Mouse (Mus musculus) midbrain, embryonic 16.5 days (tissue): Measurements from ENCODE around the gene Antxrl. TPM values are rescaled to one million over a fixed set of nuclear protein-coding genes. Genes with fewer than 3 reads are reported as not detected.

ENCODE experiments used
- ATAC-seq: fragments of 200-750 bp; cut with Nextera tagmentation; 2 replicates; pipeline ENCODE4 v1.8.0; 2017; ENCODE audit warnings: moderate TSS enrichment
- H3K27ac ChIP-seq: fragments of 300-500 bp; sonication (generic); 2 replicates; pipeline ENCODE4 v1.5.1; 2014; ENCODE audit warnings: mild to moderate bottlenecking, low read length, mixed read lengths
- H3K27me3 ChIP-seq: fragments of 300-500 bp; sonication (generic); 2 replicates; pipeline ENCODE4 v1.6.1; 2014; ENCODE audit warnings: low read depth, low read length, mixed read lengths; ENCODE audit not compliant: control insufficient read depth, insufficient read depth
- H3K36me3 ChIP-seq: fragments of 300-500 bp; sonication (generic); 2 replicates; pipeline ENCODE4 v1.6.1; 2014; ENCODE audit warnings: mild to moderate bottlenecking, low read length, moderate library complexity, mixed read lengths; ENCODE audit not compliant: control insufficient read depth, insufficient read depth
- H3K4me1 ChIP-seq: fragments of 300-500 bp; sonication (generic); 2 replicates; pipeline ENCODE4 v1.6.1; 2014; ENCODE audit warnings: mild to moderate bottlenecking, low read length, mixed read lengths; ENCODE audit not compliant: control insufficient read depth, insufficient read depth
- H3K4me2 ChIP-seq: fragments of 300-500 bp; sonication (generic); 2 replicates; pipeline ENCODE4 v1.6.1; 2014; ENCODE audit warnings: mild to moderate bottlenecking, low read length, mixed read lengths
- H3K4me3 ChIP-seq: fragments of 300-500 bp; sonication (generic); 2 replicates; pipeline ENCODE4 v1.5.1; 2014; ENCODE audit warnings: low read depth, mild to moderate bottlenecking, low read length, moderate library complexity, mixed read lengths
- H3K9ac ChIP-seq: fragments of 300-500 bp; sonication (generic); 2 replicates; pipeline ENCODE4 v1.6.1; 2014; ENCODE audit warnings: low read depth, low read length, mixed read lengths
- H3K9me3 ChIP-seq: fragments of 300-500 bp; sonication (generic); replicated peaks from 2 replicates; pipeline ENCODE4 v1.6.1; 2014; ENCODE audit warnings: mild to moderate bottlenecking, low read length, mixed read lengths; ENCODE audit not compliant: control insufficient read depth, poor library complexity, severe bottlenecking
- WGBS: fragments of 180-500 bp; shearing (Covaris S2); extraction: QIAGEN DNeasy Blood & Tissue Kit; methylation state at CpG from one replicate; pipeline ENCODE4 v1.1.7; 2014; 5-methylcytosine and 5-hydroxymethylcytosine counted together
- polyA plus RNA-seq: library from polyadenylated mRNA; unstranded; fragments of >200 nt; fragmentation: Nextera tagmentation; extraction: Ambion mirVana; gene quantifications from 2 replicates; pipeline ENCODE4 v1.2.1, GENCODE M21; 2015

The Antxrl gene
- polyA plus RNA-seq, 1 experiment from 2014 or later: not detected

DNA sequence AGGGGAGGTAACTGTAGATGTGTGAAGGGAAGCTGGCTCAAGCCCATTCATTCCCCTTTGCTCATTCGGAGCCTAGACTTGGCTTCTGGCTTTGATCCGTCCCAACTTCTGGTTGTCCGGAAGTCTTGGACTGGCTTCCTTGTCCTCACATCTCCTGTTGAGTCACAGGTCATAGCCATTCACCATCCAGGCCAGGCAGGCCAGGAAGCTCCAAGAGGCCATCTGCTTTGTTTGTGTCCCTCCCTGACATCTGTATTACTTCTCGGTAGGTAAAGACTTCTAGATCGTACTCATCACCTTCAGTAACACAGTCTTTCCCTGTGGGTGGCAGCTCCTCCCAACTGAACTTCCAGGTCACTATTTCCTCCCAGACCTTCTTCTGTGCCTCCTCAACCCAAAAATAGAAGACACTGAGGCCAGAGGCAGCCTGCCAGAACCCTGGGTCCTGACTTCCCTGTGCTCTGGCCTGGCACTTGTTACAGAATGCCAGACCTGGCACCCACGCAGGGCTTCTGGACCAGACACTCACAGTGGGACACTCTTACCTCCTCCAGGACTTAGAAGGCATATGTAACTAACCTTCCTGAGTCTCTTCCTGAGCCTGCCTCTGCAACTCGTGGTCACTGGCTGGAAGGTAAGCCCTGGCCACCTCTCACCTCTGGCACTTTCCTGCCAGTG, 66.7 kb downstream of the Antxrl start:
- ATAC-seq: no peak
- Histone ChIP-seq H3K27me3 (no peaks in the 10 kb centered on the region), H3K4me3 (no peak overlapping the region), H3K9me3 (no peaks in the 10 kb centered on the region), H3K9ac (no peak overlapping the region), H3K36me3 (no peaks in the 10 kb centered on the region), H3K27ac (no peak overlapping the region), H3K4me2 (no peak overlapping the region), H3K4me1 (no peaks in the 10 kb centered on the region)
- 83% methylated on average over 7 of the region's 7 CpGs for WGBS

DNA sequence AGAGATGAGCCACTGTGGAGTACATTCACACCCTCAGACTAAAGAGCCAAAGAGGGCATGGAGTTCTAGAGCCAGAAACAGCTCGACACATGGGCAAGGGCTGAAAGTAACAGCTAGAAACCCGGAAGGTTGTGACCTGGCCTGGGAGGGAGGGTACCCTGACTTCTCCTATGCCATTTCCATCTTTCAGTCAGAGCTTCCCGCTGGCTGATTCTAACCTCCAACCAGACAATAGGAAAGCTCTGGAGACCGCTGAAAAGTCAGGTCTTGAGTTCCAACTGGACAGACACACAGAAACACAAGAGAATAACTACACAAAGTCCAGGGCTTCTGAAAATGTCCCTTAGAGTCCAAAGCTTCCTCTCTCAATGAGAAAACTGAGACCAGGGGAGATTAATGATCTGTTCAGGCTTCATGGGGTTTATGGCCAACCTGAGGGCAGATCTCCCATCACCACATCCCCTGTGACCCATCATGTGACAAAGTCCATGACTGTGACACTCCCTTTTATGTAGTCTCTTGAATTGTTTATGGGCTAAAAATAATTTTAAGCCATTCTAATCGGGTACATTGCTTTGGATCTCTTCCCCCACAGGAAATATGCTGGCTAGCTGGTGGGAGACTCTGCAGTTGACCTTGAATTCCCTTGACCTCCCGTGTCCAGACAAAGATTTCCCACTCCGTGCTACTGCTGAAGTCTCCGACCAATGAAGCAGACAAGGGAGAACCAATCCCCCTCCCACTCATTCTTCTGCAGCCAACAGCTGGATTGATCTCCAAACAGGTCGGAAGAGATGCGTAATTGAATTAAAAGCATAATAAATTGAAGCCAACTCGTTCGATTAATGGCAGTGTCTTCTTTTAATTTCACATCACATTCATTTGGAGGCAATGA, 67.8 kb downstream of the Antxrl start:
- Histone ChIP-seq H3K36me3 (no peaks in the 10 kb centered on the region), H3K4me1 (no peaks in the 10 kb centered on the region), H3K9ac (no peak overlapping the region), H3K27me3 (no peaks in the 10 kb centered on the region), H3K4me2 (no peak overlapping the region), H3K27ac (no peak overlapping the region), H3K4me3 (no peak overlapping the region), H3K9me3 (no peaks in the 10 kb centered on the region)
- WGBS: 84% methylated on average over 12 of the region's 12 CpGs
- ATAC-seq: no peak

DNA sequence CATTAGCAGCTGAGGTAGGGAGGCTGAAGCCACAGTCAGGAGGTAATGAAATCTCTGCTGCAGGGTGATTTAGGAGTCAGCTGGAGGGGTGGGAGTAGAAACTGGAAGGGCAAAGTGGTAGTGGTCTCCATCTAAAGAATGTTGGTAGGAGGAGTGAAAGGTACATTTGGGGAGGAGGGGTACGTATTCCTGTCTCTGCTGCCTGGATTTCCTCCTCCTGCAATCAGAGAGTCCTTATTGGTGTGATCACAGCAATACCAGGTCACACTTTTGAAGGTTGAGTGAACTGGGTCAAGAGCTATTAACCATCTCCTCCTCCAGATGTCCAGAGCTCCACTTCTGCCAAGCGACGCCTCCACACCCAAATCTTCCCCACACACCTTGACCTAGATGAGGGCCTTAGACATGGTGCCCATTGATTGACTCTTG, 68.4 kb downstream of the Antxrl start:
- 83% methylated on average over 3 of the region's 3 CpGs for WGBS
- ATAC-seq: no peak
- H3K9me3 ChIP-seq: no peaks in the 10 kb centered on the region
- no peaks in the 10 kb centered on the region for H3K36me3 ChIP-seq
- no peak overlapping the region for H3K9ac ChIP-seq
- H3K4me3 ChIP-seq: no peak overlapping the region
- H3K27ac ChIP-seq: no peak overlapping the region
- H3K4me1 ChIP-seq: no peaks in the 10 kb centered on the region
- no peaks in the 10 kb centered on the region for H3K27me3 ChIP-seq
- no peak overlapping the region for H3K4me2 ChIP-seq

DNA sequence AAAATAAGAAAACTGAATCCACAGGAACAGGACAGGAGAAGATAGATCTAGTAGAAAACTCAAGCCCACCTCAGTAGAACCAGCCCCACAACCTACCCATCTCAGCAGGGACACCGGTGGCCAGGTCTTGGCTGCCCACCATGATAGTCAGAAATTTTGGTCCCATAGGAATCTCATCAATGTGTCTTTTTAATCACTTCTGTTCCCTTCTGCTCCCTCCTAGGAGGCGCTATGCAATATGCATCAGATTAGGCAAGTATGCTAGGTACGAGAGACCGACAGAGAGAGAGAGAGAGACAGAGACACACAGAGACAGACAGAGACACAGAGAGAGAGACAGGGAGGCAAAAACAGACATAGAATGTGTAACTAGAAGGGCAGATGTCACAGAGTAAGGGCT, 69.2 kb downstream of the Antxrl start:
- Histone ChIP-seq H3K4me2 (no peak overlapping the region), H3K4me3 (no peak overlapping the region), H3K27ac (no peak overlapping the region), H3K9me3 (no peaks in the 10 kb centered on the region), H3K36me3 (no peaks in the 10 kb centered on the region), H3K27me3 (no peaks in the 10 kb centered on the region), H3K4me1 (no peaks in the 10 kb centered on the region), H3K9ac (no peak overlapping the region)
- ATAC-seq: no peak
- 95% methylated on average over 4 of the region's 4 CpGs for WGBS

Other genes with a start within 250 kb of the Antxrl start
- 3.2 and 4.4 TPM in 2 replicates for gene Gdf10, start 129.1 kb upstream of the Antxrl start, polyA plus RNA-seq
- 0.06 TPM in 1 of 2 replicates, not detected in the other for gene Gdf2, start 111.7 kb upstream of the Antxrl start, polyA plus RNA-seq
- 0.07 and 0.14 TPM in 2 replicates for gene Rbp3, start 98.7 kb upstream of the Antxrl start, polyA plus RNA-seq
- gene Zfp488, start 73.9 kb upstream of the Antxrl start, polyA plus RNA-seq: 0.83 and 1.1 TPM in 2 replicates
- gene Gm30083, start 37.5 kb upstream of the Antxrl start, polyA plus RNA-seq: not detected in 2 replicates
- gene Gm5460, start 35.9 kb upstream of the Antxrl start, polyA plus RNA-seq: not detected in 2 replicates
- gene Anxa8, start 33.3 kb downstream of the Antxrl start, polyA plus RNA-seq: 0.24 TPM in 1 of 2 replicates, not detected in the other
- gene A630023A22Rik, start 50.0 kb downstream of the Antxrl start, polyA plus RNA-seq: not detected in 2 replicates
- 0.19 and 0.23 TPM in 2 replicates for gene Npy4r, start 99.8 kb downstream of the Antxrl start, polyA plus RNA-seq
- gene Gprin2, start 148.9 kb downstream of the Antxrl start, polyA plus RNA-seq: 8.5 and 8.7 TPM in 2 replicates
- 0.63 and 0.68 TPM in 2 replicates for gene Syt15, start 166.9 kb downstream of the Antxrl start, polyA plus RNA-seq